Mouse (Mus musculus): ENCODE measurements at regions not wholly inside any gene's neighbourhood (a gene's known extent, or its start where the extent isn't known, plus 50 kb on each side); places are given as distances from the start of the nearest gene placed in this dataset.

- Histone ChIP-seq H3K9ac (replicated peaks) (no peak overlapping the region), H3K9me3 (no peaks in the 10 kb centered on the region), H3K4me3 (replicated peaks) (no peak overlapping the region), H3K36me3 (no peaks in the 10 kb centered on the region), H3K4me1 (replicated peaks) (peaks cover 7% of the 10 kb centered on the region; the same call in 1 of the 2 replicates), H3K27ac (no peak overlapping the region), H3K4me2 (replicated peaks) (no peak overlapping the region), H3K27me3 (no peaks in the 10 kb centered on the region)
- 79% methylated on average over 3 of the region's 3 CpGs for WGBS
- no peak for ATAC-seq
Observed at GRCm38 (mm10) chr6:117283616-117284015, 115.3 kb downstream of the Cxcl12 start.

GRCm38 (mm10) chr6:117284376-117285106 is 116.2 kb downstream of the Cxcl12 start:
- peaks cover 6% of the 10 kb centered on the region; the same call in 1 of the 2 replicates for H3K4me1 ChIP-seq (replicated peaks)
- no peaks in the 10 kb centered on the region for H3K27me3 ChIP-seq
- H3K4me2 ChIP-seq (replicated peaks): no peak overlapping the region
- ATAC-seq: no peak
- WGBS: 85% methylated on average over 5 of the region's 5 CpGs
- no peaks in the 10 kb centered on the region for H3K36me3 ChIP-seq
- no peak overlapping the region for H3K4me3 ChIP-seq (replicated peaks)
- no peak overlapping the region for H3K27ac ChIP-seq
- H3K9ac ChIP-seq (replicated peaks): no peak overlapping the region
- no peaks in the 10 kb centered on the region for H3K9me3 ChIP-seq

GRCm38 (mm10) chr6:117287396-117287795 is 119.1 kb downstream of the Cxcl12 start:
- Histone ChIP-seq H3K27me3 (no peaks in the 10 kb centered on the region), H3K4me2 (replicated peaks) (no peak overlapping the region), H3K36me3 (no peaks in the 10 kb centered on the region), H3K9ac (replicated peaks) (no peak overlapping the region), H3K27ac (no peak overlapping the region), H3K9me3 (no peaks in the 10 kb centered on the region), H3K4me1 (replicated peaks) (no peaks in the 10 kb centered on the region), H3K4me3 (replicated peaks) (no peak overlapping the region)
- 92% methylated on average over 5 of the region's 5 CpGs for WGBS
- no peak for ATAC-seq

DNA sequence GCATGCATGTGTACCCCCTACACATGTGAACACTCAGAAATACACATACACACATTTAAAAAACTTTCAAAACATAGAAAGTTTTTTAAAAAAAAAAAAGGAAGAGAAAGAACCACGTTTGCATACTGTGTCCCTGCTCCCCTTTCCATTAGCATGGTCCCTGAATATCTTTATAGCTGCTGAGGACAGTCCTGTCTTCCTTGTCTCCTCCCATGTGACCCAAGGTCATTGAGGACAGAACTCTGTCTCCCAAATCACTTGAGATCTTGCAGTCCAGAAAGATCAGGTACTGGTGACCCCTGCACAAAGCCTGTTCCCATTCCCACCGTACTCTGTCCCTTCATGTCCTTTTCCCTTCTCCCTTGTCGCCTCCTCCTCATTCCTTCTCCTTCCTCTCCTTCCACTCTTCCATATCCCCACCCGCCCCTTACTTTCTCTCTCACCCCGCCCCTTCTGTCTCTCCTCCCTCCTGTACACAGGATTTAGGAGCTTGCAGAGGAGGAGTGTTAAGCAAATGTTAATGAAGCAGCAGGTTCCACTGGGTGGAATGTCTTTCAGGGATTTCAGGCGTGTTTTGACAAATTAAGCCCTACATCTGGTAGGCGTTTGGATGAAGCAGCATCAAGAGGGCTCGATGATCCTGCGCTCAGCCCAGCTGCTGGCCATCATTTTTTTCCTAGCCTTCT is 125.6 kb downstream of the Cxcl12 start:
- no peaks in the 10 kb centered on the region for H3K27me3 ChIP-seq
- no peaks in the 10 kb centered on the region for H3K36me3 ChIP-seq
- no peak overlapping the region for H3K9ac ChIP-seq (replicated peaks)
- no peak for ATAC-seq
- no peak overlapping the region for H3K27ac ChIP-seq
- H3K4me2 ChIP-seq (replicated peaks): no peak overlapping the region
- H3K9me3 ChIP-seq: no peaks in the 10 kb centered on the region
- 22% methylated on average over 9 of the region's 9 CpGs for WGBS
- no peak overlapping the region for H3K4me3 ChIP-seq (replicated peaks)
- no peaks in the 10 kb centered on the region for H3K4me1 ChIP-seq (replicated peaks)

DNA sequence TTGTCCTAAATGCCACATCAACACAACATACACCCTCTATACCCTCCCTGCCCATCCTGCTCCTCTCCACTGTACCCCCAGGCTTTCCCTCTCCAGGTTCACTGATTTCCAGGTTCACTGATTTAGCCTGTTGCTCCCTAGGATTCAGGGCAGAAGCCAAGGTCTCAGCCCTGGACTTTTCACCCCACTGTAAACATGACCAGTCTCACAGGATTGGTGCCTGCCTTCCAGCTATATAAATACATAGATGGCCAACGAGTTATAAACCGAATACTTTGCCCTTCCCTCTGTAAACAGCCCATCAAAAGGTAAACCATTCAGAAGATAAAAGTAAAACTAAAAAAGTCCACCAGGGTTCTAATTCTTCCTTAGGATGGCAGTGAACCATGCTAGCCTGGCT is 129.6 kb downstream of the Cxcl12 start:
- WGBS: 91% methylated on average over 2 of the region's 2 CpGs
- ATAC-seq: no peak
- H3K36me3 ChIP-seq: no peaks in the 10 kb centered on the region
- no peak overlapping the region for H3K27ac ChIP-seq
- no peaks in the 10 kb centered on the region for H3K4me1 ChIP-seq (replicated peaks)
- H3K4me2 ChIP-seq (replicated peaks): no peak overlapping the region
- no peaks in the 10 kb centered on the region for H3K9me3 ChIP-seq
- no peaks in the 10 kb centered on the region for H3K27me3 ChIP-seq
- H3K4me3 ChIP-seq (replicated peaks): no peak overlapping the region
- no peak overlapping the region for H3K9ac ChIP-seq (replicated peaks)

DNA sequence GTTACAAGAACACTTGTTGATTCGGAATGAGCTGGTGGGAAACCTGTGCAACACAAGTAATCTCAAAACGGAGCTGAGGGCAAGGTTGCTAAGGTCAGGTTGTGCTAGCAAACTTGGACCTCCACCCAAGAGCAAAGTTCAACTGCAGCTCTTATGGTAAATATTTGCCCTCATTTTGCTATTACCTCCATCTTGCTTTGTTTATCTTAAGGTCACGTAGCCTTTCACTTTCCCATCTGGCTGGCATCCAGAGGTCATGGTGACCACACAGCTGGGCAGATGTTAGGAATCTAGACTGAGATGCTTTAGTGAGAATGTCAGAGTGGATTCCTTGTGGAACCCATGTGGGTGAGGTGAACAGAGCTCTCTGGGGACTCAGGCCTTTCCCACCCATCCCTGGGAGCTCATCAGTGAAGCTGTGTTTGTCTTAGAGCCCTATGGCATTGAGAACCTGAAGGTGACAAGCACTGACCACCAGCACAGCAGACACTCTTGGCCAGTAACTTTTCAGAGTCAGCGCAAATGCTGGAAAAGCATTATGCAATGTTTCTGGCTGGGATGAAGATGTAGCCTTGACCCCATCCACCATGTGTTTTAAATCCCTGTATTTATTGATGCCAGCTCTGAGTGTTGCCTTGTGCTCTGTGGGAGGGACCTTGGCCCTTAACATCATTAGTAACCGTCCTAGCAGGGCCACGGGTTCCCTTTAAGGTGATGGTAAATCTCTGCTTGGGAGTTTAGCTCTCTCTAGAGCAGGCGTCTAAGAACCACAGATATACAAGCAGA is 131.4 kb downstream of the Cxcl12 start:
- no peak overlapping the region for H3K27ac ChIP-seq
- no peak for ATAC-seq
- H3K4me3 ChIP-seq (replicated peaks): no peak overlapping the region
- no peaks in the 10 kb centered on the region for H3K36me3 ChIP-seq
- no peaks in the 10 kb centered on the region for H3K27me3 ChIP-seq
- H3K9me3 ChIP-seq: no peaks in the 10 kb centered on the region
- H3K4me1 ChIP-seq (replicated peaks): no peaks in the 10 kb centered on the region
- H3K9ac ChIP-seq (replicated peaks): no peak overlapping the region
- H3K4me2 ChIP-seq (replicated peaks): no peak overlapping the region
- 90% methylated on average over 7 of the region's 7 CpGs for WGBS

- H3K4me3 ChIP-seq (replicated peaks): no peak overlapping the region
- no peak for ATAC-seq
- H3K4me2 ChIP-seq (replicated peaks): no peak overlapping the region
- no peaks in the 10 kb centered on the region for H3K9me3 ChIP-seq
- no peaks in the 10 kb centered on the region for H3K4me1 ChIP-seq (replicated peaks)
- H3K36me3 ChIP-seq: no peaks in the 10 kb centered on the region
- H3K27ac ChIP-seq: no peak overlapping the region
- no peak overlapping the region for H3K9ac ChIP-seq (replicated peaks)
- WGBS: 64% methylated on average over 4 of the region's 5 CpGs
- H3K27me3 ChIP-seq: no peaks in the 10 kb centered on the region
Observed at GRCm38 (mm10) chr6:117303361-117303760, 135.0 kb downstream of the Cxcl12 start.

DNA sequence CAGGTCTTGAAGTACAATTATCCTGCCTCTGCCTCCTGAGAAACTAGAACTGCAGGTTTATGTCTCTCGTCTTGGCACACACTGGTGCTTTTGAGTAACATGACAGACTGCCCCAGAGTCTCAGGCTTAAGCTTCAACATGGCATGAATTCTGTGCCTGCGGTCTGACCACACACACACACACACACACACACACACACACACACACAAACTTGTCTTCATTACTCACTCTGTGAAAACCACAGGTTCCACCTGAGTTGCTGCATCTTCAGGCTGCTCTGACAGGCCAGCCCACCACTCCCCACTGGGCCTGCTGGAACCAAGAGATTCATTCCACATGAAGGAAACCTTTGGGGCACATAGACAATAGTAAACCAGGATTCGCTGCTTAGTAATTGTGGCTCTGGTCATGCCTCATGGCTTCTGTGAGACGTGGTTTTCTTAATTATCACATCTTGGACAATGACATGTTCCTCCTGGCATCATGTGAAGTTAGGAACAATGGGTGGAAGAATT is 137.5 kb downstream of the Cxcl12 start:
- Histone ChIP-seq H3K27me3 (no peaks in the 10 kb centered on the region), H3K36me3 (no peaks in the 10 kb centered on the region), H3K27ac (no peak overlapping the region), H3K4me2 (replicated peaks) (no peak overlapping the region), H3K9me3 (no peaks in the 10 kb centered on the region), H3K9ac (replicated peaks) (no peak overlapping the region), H3K4me3 (replicated peaks) (no peak overlapping the region), H3K4me1 (replicated peaks) (no peaks in the 10 kb centered on the region)
- ATAC-seq: no peak
- WGBS: 47% methylated on average over 4 of the region's 4 CpGs

GRCm38 (mm10) chr6:117308636-117309035 is 140.3 kb downstream of the Cxcl12 start:
- Histone ChIP-seq H3K27me3 (no peaks in the 10 kb centered on the region), H3K4me2 (replicated peaks) (no peak overlapping the region), H3K4me1 (replicated peaks) (no peaks in the 10 kb centered on the region), H3K9ac (replicated peaks) (no peak overlapping the region), H3K27ac (no peak overlapping the region), H3K9me3 (no peaks in the 10 kb centered on the region), H3K4me3 (replicated peaks) (no peak overlapping the region), H3K36me3 (no peaks in the 10 kb centered on the region)
- WGBS: 73% methylated on average over 2 of the region's 2 CpGs
- no peak for ATAC-seq

- Histone ChIP-seq H3K9me3 (no peaks in the 10 kb centered on the region), H3K36me3 (no peaks in the 10 kb centered on the region), H3K27ac (no peak overlapping the region), H3K27me3 (no peaks in the 10 kb centered on the region), H3K4me3 (replicated peaks) (no peak overlapping the region), H3K9ac (replicated peaks) (no peak overlapping the region), H3K4me1 (replicated peaks) (no peaks in the 10 kb centered on the region), H3K4me2 (replicated peaks) (no peak overlapping the region)
- 66% methylated on average over 13 of the region's 13 CpGs for WGBS
- ATAC-seq: peak; percentile 50; the same call in 1 of the 2 replicates
Observed at GRCm38 (mm10) chr6:117312891-117313781, 144.8 kb downstream of the Cxcl12 start.

- no peaks in the 10 kb centered on the region for H3K36me3 ChIP-seq
- H3K9ac ChIP-seq (replicated peaks): no peak overlapping the region
- H3K9me3 ChIP-seq: no peaks in the 10 kb centered on the region
- H3K27me3 ChIP-seq: no peaks in the 10 kb centered on the region
- whole genome bisulfite sequencing: 47% methylated on average over 6 of the region's 6 CpGs
- H3K4me1 ChIP-seq (replicated peaks): no peaks in the 10 kb centered on the region
- H3K4me2 ChIP-seq (replicated peaks): no peak overlapping the region
- no peak overlapping the region for H3K4me3 ChIP-seq (replicated peaks)
- ATAC-seq: no peak
- H3K27ac ChIP-seq: no peak overlapping the region
Observed at GRCm38 (mm10) chr6:117313944-117314566, 145.7 kb downstream of the Cxcl12 start.
